Mouse (Mus musculus) cerebellum, adult 8-10 months (tissue): ENCODE data around the gene Gm11096.

ENCODE experiments used
- DNase-seq: peaks from one replicate; pipeline ENCODE4 v3.0.0; 2022

Gene Gm11096

DNA sequence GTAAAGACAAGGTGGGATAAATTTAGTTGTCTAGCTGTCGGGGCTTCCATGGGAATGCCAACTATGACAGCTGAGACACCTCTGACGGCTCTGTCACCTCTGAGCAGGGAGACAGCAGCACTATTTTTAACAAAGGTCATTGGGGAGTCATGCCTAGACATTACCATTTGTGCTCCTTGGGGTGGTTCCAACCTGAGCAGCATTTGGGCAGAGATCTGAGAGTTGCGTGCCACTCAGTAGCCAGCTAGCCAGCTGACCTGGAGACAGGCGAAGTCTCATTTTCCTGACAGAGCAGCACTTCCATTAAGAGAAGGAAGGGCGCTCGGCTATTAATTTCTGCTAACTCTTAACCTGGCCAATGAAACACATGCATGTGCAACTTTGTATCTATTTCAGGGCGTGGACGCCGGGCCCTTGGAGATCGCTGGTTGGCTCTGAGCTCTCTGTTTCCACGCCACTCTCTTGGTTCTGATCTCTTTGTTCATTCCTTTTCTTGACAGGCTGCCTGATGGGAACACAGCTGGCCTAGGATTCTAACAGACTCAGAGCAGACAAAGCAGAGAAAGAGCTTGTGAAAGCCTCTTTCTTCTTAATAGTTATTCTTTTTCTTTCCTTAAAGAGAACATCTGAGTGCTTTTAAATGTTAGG lies 40.4 kb downstream of the Gm11096 start:
- peak; percentile 54 for DNase-seq

DNA sequence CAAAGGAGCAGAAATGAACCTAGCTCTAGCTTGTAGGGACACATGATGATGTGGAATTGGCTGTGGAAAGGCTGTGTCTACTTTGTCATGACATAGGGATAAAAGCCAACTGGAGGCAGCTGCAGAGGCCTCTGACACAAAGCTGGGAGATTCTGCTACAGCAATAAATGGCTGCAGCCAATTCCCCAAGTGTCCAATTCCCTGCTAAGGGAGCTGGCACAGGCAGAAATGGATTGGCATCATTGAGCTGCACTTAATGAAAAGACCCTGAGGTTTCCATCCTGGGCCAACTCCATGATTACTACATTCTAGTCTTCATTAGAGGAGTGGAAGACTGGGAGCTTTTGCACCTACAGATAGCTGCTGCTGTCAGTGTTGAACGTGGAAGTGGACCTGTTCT lies 44.8 kb downstream of the Gm11096 start:
- no peak for DNase-seq
